Mouse (Mus musculus): ENCODE measurements around the gene Ydjc. TPM values are rescaled to one million over a fixed set of nuclear protein-coding genes. Genes with fewer than 3 reads are reported as not detected.
A peak's percentile ranks its signal among the peaks of the same experiment; 100 is the strongest.

The Ydjc gene
- total and polyA plus RNA-seq, 3 experiments: 56.7 to 68.5 TPM; not detected in 1

- TF ChIP-seq CHD2 (IDR thresholded peaks at IDR 0.05; ENCODE audit: low read length): no peak
- TF ChIP-seq HCFC1 (IDR thresholded peaks at IDR 0.05; ENCODE audit: low read depth, low read length): no peak
- TF ChIP-seq POLR2A (IDR thresholded peaks at IDR 0.05; ENCODE audit: control insufficient read depth in 1 of 2, insufficient read depth in 1 of 2, low read depth in 1 of 2, low read length in 2 of 2, poor library complexity in 1 of 2): no peak
- TF ChIP-seq CHD1 (IDR thresholded peaks at IDR 0.05; ENCODE audit: low read depth, low read length): no peak
These were observed 13.0 kb upstream of the Ydjc start (continued) for GRCm38 (mm10) chr16:17131191-17132088.

GRCm38 (mm10) chr16:17132089-17132905, 12.1 kb upstream of the Ydjc start, which contains the start of gene Sdf2l1:
Gene Sdf2l1, minus strand, starts transcription at chr16:17132383.
- Histone ChIP-seq H3K9ac (ENCODE audit: control insufficient read depth, low read depth, low read length, poor library complexity, severe bottlenecking) (peak within 1 kb of the TSS; percentile 84), H3K27me3 (ENCODE audit: control insufficient read depth in 1 of 2, insufficient read depth in 2 of 2, low read length in 2 of 2) (no peaks in the 10 kb centered on the region), H3K9me3 (replicated peaks; ENCODE audit: insufficient read depth, low read length) (no peaks in the 10 kb centered on the region), H3K36me3 (ENCODE audit: control insufficient read depth in 1 of 2, insufficient read depth in 2 of 2, low read length in 2 of 2) (peaks cover 0 to 2% of the 10 kb centered on the region in 2 experiments; a peak in 2 of 4 replicates), H3K27ac (ENCODE audit: control insufficient read depth, low read depth, low read length) (peak within 1 kb of the TSS; percentile 75), H3K79me2 (ENCODE audit: control insufficient read depth, insufficient read depth, low read length, poor library complexity) (peaks cover 16% of the 10 kb centered on the region), H3K4me3 (ENCODE audit: control insufficient read depth in 1 of 2, insufficient read depth in 1 of 2, low read depth in 2 of 2, low read length in 2 of 2) (peak within 1 kb of the TSS; percentile 84 to 85), H3K4me1 (ENCODE audit: control insufficient read depth in 1 of 2, insufficient read depth in 2 of 2, low read length in 2 of 2) (peaks cover 0 to 15% of the 10 kb centered on the region in 2 experiments; a peak in 2 of 4 replicates)
- DNase-seq (ENCODE audit: low read depth, low spot score): peak; percentile 99
- TF ChIP-seq USF1 (IDR thresholded peaks at IDR 0.05; ENCODE audit: low read depth, low read length) (peak; percentile 6; the same call in 1 of the 2 replicates), POLR2AphosphoS2 (IDR thresholded peaks at IDR 0.05; ENCODE audit: low read length) (peak; percentile 89), MAFK (IDR thresholded peaks at IDR 0.05; ENCODE audit: borderline replicate concordance, low read depth, low read length) (no peak), GATA1 (IDR thresholded peaks at IDR 0.05; ENCODE audit: low read depth, low read length) (no peak), TCF12 (IDR thresholded peaks at IDR 0.05; ENCODE audit: low read depth, low read length) (peak; percentile 46), SIN3A (IDR thresholded peaks at IDR 0.05; ENCODE audit: low read length) (peak; percentile 83), MAZ (IDR thresholded peaks at IDR 0.05; ENCODE audit: low read depth, low read length) (0 out of 2 replicates have a peak, but pooled peaks have one; percentile 53), ZC3H11A (IDR thresholded peaks at IDR 0.05; ENCODE audit: low read depth, low read length) (no peak), JUND (IDR thresholded peaks at IDR 0.05; ENCODE audit: low read depth, low read length) (no peak), RCOR1 (IDR thresholded peaks at IDR 0.05; ENCODE audit: low read depth, low read length) (peak; percentile 73; the same call in 1 of the 2 replicates), MXI1 (IDR thresholded peaks at IDR 0.05; ENCODE audit: low read depth, low read length) (peak; percentile 73; the same call in 1 of the 2 replicates), UBTF (IDR thresholded peaks at IDR 0.05; ENCODE audit: borderline replicate concordance, insufficient read depth, low read depth, low read length) (no peak), MYB (IDR thresholded peaks at IDR 0.05; ENCODE audit: low read depth, low read length) (no peak), CTCF (IDR thresholded peaks at IDR 0.05 in 2 of 3, conservative IDR thresholded peaks at IDR 0.05 in 1 of 3; ENCODE audit: control insufficient read depth in 1 of 3, insufficient read depth in 1 of 3, low read depth in 2 of 3, low read length in 3 of 3, poor library complexity in 1 of 3, severe bottlenecking in 1 of 3) (peak in 2 of 3 experiments; percentile 40 to 41; a peak in 3 of 6 replicates), ELF1 (IDR thresholded peaks at IDR 0.05; ENCODE audit: low read depth, low read length) (peak; percentile 72; the same call in 1 of the 2 replicates), NELFE (IDR thresholded peaks at IDR 0.05; ENCODE audit: low read depth, low read length) (peak; percentile 92), SMC3 (IDR thresholded peaks at IDR 0.05; ENCODE audit: low read depth, low read length) (peak; percentile 8; the same call in 1 of the 2 replicates), NRF1 (IDR thresholded peaks at IDR 0.05; ENCODE audit: insufficient read depth, low read depth, low read length, poor library complexity, severe bottlenecking) (peak; percentile 47), E2F4 (IDR thresholded peaks at IDR 0.05; ENCODE audit: borderline replicate concordance, low read depth, low read length) (peak; percentile 82; the same call in 1 of the 2 replicates), MEF2A (IDR thresholded peaks at IDR 0.05; ENCODE audit: extremely low read depth, insufficient replicate concordance, low read depth, low read length, poor library complexity, severe bottlenecking) (no peak), ZMIZ1 (IDR thresholded peaks at IDR 0.05; ENCODE audit: low read depth, low read length) (peak; percentile 92), MAX (IDR thresholded peaks at IDR 0.05; ENCODE audit: low read length) (peak; percentile 57), KAT2A (conservative IDR thresholded peaks at IDR 0.05; ENCODE audit: low read depth, low read length) (no peak), BHLHE40 (IDR thresholded peaks at IDR 0.05; ENCODE audit: borderline replicate concordance, low read depth, low read length) (peak; percentile 18; the same call in 1 of the 2 replicates), MYC (IDR thresholded peaks at IDR 0.05; ENCODE audit: low read depth, low read length) (peak; percentile 58), ETS1 (IDR thresholded peaks at IDR 0.05; ENCODE audit: low read depth, low read length) (0 out of 2 replicates have a peak, but pooled peaks have one; percentile 43), EP300 (IDR thresholded peaks at IDR 0.05; ENCODE audit: low read depth in 1 of 2, low read length in 2 of 2) (peak in 1 of 2 experiments; percentile 35; a peak in 1 of 4 replicates)

Measured in MEL (cell line).